Mouse (Mus musculus): ENCODE data around the gene Spag8. TPM values are rescaled to one million over a fixed set of nuclear protein-coding genes. Genes with fewer than 3 reads are reported as not detected.

Spag8 gene
- polyA plus RNA-seq, 1 experiment from 2014 or later: 8.4 TPM

GRCm38 (mm10) chr4:43673703-43674102 lies 20.3 kb upstream of the Spag8 start:
- Histone ChIP-seq H3K27me3 (no peaks in the 10 kb centered on the region), H3K27ac (no peak overlapping the region), H3K9me3 (no peaks in the 10 kb centered on the region), H3K4me1 (replicated peaks) (peaks cover 40% of the 10 kb centered on the region), H3K4me3 (no peak overlapping the region), H3K36me3 (peaks cover 46% of the 10 kb centered on the region), H3K9ac (no peak overlapping the region), H3K4me2 (no peak overlapping the region)
- WGBS: 78% methylated on average over 8 of the region's 8 CpGs
- no peak for ATAC-seq (ENCODE audit: low FRiP score)

GRCm38 (mm10) chr4:43672070-43672469 lies 18.7 kb upstream of the Spag8 start:
- Histone ChIP-seq H3K36me3 (peaks cover 30% of the 10 kb centered on the region), H3K4me2 (peak overlapping the region; percentile 65), H3K9me3 (no peaks in the 10 kb centered on the region), H3K4me3 (peak overlapping the region; percentile 85), H3K27ac (peak overlapping the region; percentile 30; the same call in 1 of the 2 replicates), H3K27me3 (peaks cover 8% of the 10 kb centered on the region; the same call in 1 of the 2 replicates), H3K4me1 (replicated peaks) (peaks cover 45% of the 10 kb centered on the region), H3K9ac (peak overlapping the region; percentile 55)
- ATAC-seq (ENCODE audit: low FRiP score): no peak
- 2% methylated on average over 2 of the region's 2 CpGs for WGBS

GRCm38 (mm10) chr4:43669428-43669794 lies 16.0 kb upstream of the Spag8 start:
- ATAC-seq (ENCODE audit: low FRiP score): peak; percentile 55
- Histone ChIP-seq H3K36me3 (peaks cover 4% of the 10 kb centered on the region), H3K27ac (peak overlapping the region; percentile 83), H3K4me1 (replicated peaks) (peaks cover 45% of the 10 kb centered on the region), H3K9me3 (no peaks in the 10 kb centered on the region), H3K27me3 (peaks cover 30% of the 10 kb centered on the region), H3K4me2 (peak overlapping the region; percentile 65), H3K9ac (peak overlapping the region; percentile 97), H3K4me3 (peak overlapping the region; percentile 85)
- 0% methylated on average over 25 of the region's 25 CpGs for WGBS

GRCm38 (mm10) chr4:43668782-43669427 lies 15.5 kb upstream of the Spag8 start, which contains the start of the genes Tmem8b and Fam221b:
Tmem8b (plus strand) TSS chr4:43668971.
Fam221b (minus strand) TSS chr4:43669145.
- Histone ChIP-seq H3K9ac (peak within 1 kb of the TSS; percentile 97), H3K36me3 (no peaks in the 10 kb centered on the region), H3K4me1 (replicated peaks) (peaks cover 45% of the 10 kb centered on the region), H3K4me3 (peak within 1 kb of the TSS; percentile 85), H3K27me3 (peaks cover 32% of the 10 kb centered on the region), H3K9me3 (no peaks in the 10 kb centered on the region), H3K4me2 (peak within 1 kb of the TSS; percentile 65), H3K27ac (peak within 1 kb of the TSS; percentile 83)
- WGBS: 2% methylated on average over 37 of the region's 41 CpGs
- peak; percentile 95 for ATAC-seq (ENCODE audit: low FRiP score)

DNA sequence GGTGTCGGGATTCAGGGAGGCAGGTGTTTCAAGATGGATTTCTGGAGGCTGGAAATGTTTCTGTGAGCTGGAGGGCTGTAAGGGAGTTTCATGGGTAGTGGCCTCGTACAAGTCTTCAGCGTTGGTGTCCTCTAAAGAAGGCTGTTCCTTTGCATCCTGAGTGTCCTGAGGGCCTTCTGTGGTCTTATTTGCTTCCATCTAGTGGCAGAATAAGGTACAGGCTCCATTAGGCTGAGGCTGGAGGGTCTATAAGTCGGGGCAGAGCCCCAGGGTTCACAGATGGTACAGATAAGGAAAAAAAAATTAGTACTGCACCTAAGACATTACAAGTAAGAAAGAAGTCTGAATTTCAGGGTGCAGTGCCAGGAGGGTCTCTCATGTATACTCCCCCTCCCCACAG lies 13.0 kb upstream of the Spag8 start:
- Histone ChIP-seq H3K27me3 (peaks cover 54% of the 10 kb centered on the region), H3K4me1 (replicated peaks) (peaks cover 24% of the 10 kb centered on the region), H3K4me2 (no peak overlapping the region), H3K4me3 (no peak overlapping the region), H3K36me3 (no peaks in the 10 kb centered on the region), H3K9ac (no peak overlapping the region), H3K27ac (no peak overlapping the region), H3K9me3 (no peaks in the 10 kb centered on the region)
- no peak for ATAC-seq (ENCODE audit: low FRiP score)
- 24% methylated on average over 4 of the region's 4 CpGs for WGBS

DNA sequence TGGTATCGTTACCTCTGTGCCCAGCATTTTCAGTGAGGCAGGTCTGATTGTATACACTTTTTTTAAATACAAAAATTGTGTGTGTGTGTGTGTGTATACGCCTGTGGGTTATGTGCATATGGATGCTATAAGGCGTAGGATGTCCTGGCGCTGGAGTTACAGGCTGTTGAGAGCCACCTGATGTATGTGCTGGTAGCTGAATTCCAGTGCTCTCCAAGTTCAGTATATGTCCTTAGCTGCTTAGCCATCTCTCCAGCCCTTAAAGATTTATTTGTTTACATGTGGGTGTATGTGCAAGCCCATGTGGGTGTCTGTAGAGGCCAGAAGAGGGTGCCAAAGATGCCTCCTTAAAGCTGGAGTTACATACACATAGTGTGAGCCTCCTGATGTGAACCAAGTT lies 3.8 kb upstream of the Spag8 start:
- H3K27ac ChIP-seq: peak overlapping the region; percentile 20; the same call in 1 of the 2 replicates
- peaks cover 4% of the 10 kb centered on the region for H3K36me3 ChIP-seq
- no peak for ATAC-seq (ENCODE audit: low FRiP score)
- H3K9ac ChIP-seq: no peak overlapping the region
- H3K27me3 ChIP-seq: peaks cover 29% of the 10 kb centered on the region
- peak overlapping the region; percentile 80 for H3K4me3 ChIP-seq
- peaks cover 31% of the 10 kb centered on the region for H3K4me1 ChIP-seq (replicated peaks)
- WGBS: 63% methylated on average over 4 of the region's 4 CpGs
- no peaks in the 10 kb centered on the region for H3K9me3 ChIP-seq
- H3K4me2 ChIP-seq: peak overlapping the region; percentile 45

- peak; percentile 98 for ATAC-seq (ENCODE audit: low FRiP score)
- Histone ChIP-seq H3K9me3 (no peaks in the 10 kb centered on the region), H3K36me3 (peaks cover 10% of the 10 kb centered on the region), H3K4me1 (replicated peaks) (peaks cover 31% of the 10 kb centered on the region), H3K27ac (peak within 1 kb of the TSS; percentile 94), H3K27me3 (peaks cover 23% of the 10 kb centered on the region), H3K4me3 (peak within 1 kb of the TSS; percentile 80), H3K4me2 (peak within 1 kb of the TSS; percentile 65), H3K9ac (peak within 1 kb of the TSS; percentile 89)
- WGBS: 1% methylated on average over 34 of the region's 34 CpGs
Measured at GRCm38 (mm10) chr4:43656339-43657109, 3.1 kb upstream of the Spag8 start, which contains the start of gene Hint2. Hint2 (minus strand) TSS chr4:43656466.

- H3K9ac ChIP-seq: peak overlapping the region; percentile 89
- peak overlapping the region; percentile 80 for H3K4me3 ChIP-seq
- H3K4me1 ChIP-seq (replicated peaks): peaks cover 31% of the 10 kb centered on the region
- 6% methylated on average over 34 of the region's 34 CpGs for WGBS
- H3K4me2 ChIP-seq: peak overlapping the region; percentile 65
- H3K9me3 ChIP-seq: no peaks in the 10 kb centered on the region
- peak overlapping the region; percentile 94 for H3K27ac ChIP-seq
- ATAC-seq (ENCODE audit: low FRiP score): peak; percentile 0; the same call in 1 of the 2 replicates
- H3K27me3 ChIP-seq: peaks cover 16% of the 10 kb centered on the region
- H3K36me3 ChIP-seq: peaks cover 18% of the 10 kb centered on the region
Measured at GRCm38 (mm10) chr4:43655656-43656338, 2.4 kb upstream of the Spag8 start.

- Histone ChIP-seq H3K36me3 (peaks cover 44% of the 10 kb centered on the region), H3K9ac (peak overlapping the region; percentile 20; the same call in 1 of the 2 replicates), H3K9me3 (no peaks in the 10 kb centered on the region), H3K4me1 (replicated peaks) (peaks cover 31% of the 10 kb centered on the region), H3K4me3 (peak overlapping the region; percentile 33), H3K4me2 (peak overlapping the region; percentile 51), H3K27me3 (no peaks in the 10 kb centered on the region), H3K27ac (peak overlapping the region; percentile 56)
- ATAC-seq (ENCODE audit: low FRiP score): no peak
- 89% methylated on average over 4 of the region's 4 CpGs for WGBS
Measured at GRCm38 (mm10) chr4:43652726-43653125, 668 bp downstream of the Spag8 start.

GRCm38 (mm10) chr4:43649783-43650182 lies 3.6 kb downstream of the Spag8 start:
- Histone ChIP-seq H3K9ac (no peak overlapping the region), H3K36me3 (peaks cover 68% of the 10 kb centered on the region), H3K4me2 (no peak overlapping the region), H3K27ac (no peak overlapping the region), H3K4me3 (no peak overlapping the region), H3K27me3 (no peaks in the 10 kb centered on the region), H3K9me3 (no peaks in the 10 kb centered on the region), H3K4me1 (replicated peaks) (peaks cover 15% of the 10 kb centered on the region)
- 93% methylated on average over 3 of the region's 3 CpGs for WGBS
- ATAC-seq (ENCODE audit: low FRiP score): no peak

DNA sequence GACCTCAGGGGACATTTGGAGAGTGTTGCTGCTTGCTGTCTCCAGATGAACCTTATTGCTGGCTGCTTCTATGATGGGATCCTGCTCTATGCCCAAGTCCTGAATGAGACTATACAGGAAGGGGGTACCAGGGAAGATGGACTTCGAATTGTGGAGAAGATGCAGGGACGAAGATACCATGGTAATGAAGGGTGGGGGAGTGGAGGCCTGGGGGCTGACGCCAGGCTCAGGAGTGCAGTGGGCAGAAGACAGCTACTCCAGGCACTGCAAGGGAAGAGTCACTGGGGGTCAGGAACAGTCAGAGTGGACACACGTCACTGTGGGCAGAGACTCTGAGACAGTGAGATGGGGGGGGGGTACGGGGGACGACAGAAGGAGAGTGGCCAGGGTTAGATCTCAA lies 12.9 kb downstream of the Spag8 start:
- H3K4me1 ChIP-seq (replicated peaks): peaks cover 8% of the 10 kb centered on the region
- no peak overlapping the region for H3K27ac ChIP-seq
- H3K36me3 ChIP-seq: peaks cover 36% of the 10 kb centered on the region
- H3K4me3 ChIP-seq: no peak overlapping the region
- H3K9me3 ChIP-seq: no peaks in the 10 kb centered on the region
- H3K9ac ChIP-seq: no peak overlapping the region
- H3K4me2 ChIP-seq: no peak overlapping the region
- no peak for ATAC-seq (ENCODE audit: low FRiP score)
- H3K27me3 ChIP-seq: no peaks in the 10 kb centered on the region
- 84% methylated on average over 6 of the region's 6 CpGs for WGBS

DNA sequence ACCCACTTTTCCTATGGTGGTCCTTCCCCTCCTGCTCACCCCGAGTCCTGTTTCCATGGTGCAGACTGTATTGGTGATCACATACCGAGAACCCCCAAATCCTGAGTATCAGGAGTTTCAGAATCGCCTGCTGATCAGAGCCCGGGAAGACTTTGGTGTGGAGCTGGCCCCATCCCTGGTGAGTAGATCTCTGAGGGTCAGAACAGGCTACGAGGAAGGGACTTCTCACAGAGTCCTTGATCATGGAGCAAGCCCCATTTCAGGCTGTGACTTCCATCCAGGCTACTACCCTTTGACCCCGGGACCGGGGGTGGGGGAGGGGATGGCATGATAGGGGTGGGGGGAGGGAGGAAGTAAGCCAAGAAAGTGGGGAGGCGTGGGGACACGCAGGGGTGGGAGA lies 13.3 kb downstream of the Spag8 start:
- Histone ChIP-seq H3K9me3 (no peaks in the 10 kb centered on the region), H3K4me2 (no peak overlapping the region), H3K36me3 (peaks cover 34% of the 10 kb centered on the region), H3K4me3 (no peak overlapping the region), H3K9ac (no peak overlapping the region), H3K27me3 (no peaks in the 10 kb centered on the region), H3K4me1 (replicated peaks) (peaks cover 12% of the 10 kb centered on the region), H3K27ac (no peak overlapping the region)
- no peak for ATAC-seq (ENCODE audit: low FRiP score)
- WGBS: 79% methylated on average over 9 of the region's 9 CpGs
